Mouse (Mus musculus) ZHBTc4 (cell line): ENCODE data around the gene Fkbp6.
A peak's percentile ranks its signal among the peaks of the same experiment; 100 is the strongest.

Experiments
- DNase-seq: peaks from one replicate; pipeline ENCODE4 v3.0.0-alpha.2; 2011; ENCODE audit warnings: low read depth, low spot score

Gene Fkbp6

DNA sequence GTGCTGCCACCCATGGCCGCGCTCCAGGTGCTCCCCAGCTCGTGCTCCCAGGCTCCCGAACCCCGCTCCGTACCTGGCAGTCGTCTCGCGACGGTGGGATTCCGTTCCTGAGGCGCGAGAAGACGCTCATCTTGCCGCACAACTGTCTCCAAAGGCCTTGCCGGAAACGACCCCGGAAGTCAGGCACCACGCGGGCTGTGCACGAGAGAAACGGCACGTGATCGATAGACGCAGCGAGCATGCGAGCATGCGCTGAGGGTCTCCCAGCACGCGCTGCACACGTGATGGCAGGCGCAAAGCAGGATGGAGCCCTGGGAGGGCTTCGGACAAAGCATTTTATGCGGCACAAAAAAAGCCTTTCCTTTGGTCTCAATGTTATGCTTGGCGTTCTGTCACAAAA lies at the start of gene Fkbp6:
TSS of gene Fkbp6 (minus strand) at position 183 of the 400 bp plus-strand sequence.
- DNase-seq, result peak; percentile 73

DNA sequence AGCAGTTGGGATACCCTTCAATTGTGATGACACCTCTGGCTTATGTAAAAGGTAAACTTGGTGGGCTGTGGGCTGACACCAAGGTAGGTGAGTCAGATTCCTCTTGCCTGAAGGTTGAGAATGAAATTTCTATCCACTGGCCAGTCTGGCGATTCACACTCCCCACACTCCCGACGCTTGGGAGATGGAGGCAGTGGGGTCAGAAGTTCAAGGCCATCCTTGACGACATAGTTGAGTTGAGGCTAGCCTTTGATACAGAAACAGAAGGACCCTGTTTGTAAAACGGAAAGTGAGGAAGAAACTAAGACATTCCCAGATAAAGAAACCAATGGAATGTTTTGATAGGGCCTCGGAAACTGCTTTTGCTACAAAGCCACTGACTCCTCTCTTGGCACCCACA lies 49.5 kb upstream of the Fkbp6 start:
- no peak for DNase-seq

DNA sequence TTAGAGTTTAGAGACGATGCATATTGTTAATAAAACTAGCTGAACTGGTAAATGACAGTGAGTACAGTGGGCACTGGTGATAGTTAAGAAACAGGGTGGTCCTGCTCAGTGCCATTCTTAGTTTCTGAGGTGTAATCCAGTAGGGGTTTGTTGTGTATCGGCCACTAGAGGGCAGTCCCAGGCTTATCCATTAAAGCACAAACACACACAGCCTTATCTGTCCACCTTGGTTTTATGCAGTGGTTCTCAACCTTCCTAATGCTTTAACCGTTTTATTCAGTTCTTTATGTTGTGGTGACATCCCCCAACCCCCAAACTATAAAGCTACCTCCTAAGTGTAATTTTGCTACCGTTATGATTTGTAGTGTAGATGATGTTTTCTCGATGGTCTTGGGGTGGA lies 46.0 kb upstream of the Fkbp6 start:
- peak; percentile 78 for DNase-seq

DNA sequence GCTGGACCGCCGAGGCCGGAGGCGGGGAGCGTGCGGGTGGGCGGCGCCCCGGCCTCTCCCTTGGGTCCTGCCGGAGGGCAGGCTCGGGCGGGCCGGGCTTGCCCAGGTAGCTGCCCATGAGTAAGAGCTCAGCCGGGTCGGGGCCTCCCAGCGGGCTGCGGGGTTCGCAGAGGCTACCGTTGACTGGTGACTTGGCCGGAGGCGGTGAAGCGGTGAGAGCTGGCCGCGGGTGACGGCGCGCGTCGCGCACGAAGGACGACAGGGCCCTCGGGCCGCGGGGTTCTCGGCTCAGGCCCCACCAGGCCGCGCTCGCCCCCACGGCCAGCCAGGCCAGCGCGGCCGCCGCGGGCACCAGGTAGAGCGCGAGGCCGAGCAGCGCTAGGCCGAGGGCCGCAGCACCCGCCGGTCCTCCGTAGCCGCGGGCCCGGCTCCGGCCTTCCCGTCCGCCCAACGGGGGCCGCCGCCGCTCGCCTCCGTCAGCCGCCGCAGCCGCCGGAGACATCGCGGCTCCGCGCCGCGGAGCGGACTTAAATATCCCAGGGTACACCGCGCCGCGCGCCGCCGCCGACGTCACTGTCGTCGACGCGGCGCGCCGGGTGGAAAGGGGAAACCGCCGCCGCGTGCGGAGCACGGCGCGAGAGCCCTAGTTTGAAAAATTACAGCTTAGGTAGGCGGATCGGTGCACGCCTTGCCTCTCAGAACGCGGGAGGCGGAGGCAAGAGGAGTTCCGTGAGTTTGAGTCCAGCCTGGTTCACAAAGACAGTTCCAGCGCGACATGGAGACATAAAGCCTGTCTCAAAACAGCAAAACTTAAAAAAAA lies 44.4 kb upstream of the Fkbp6 start, which contains the start of gene Pom121:
TSS of gene Pom121 (minus strand) at position 543 of the 820 bp plus-strand sequence.
- DNase-seq, result peak; percentile 93

DNA sequence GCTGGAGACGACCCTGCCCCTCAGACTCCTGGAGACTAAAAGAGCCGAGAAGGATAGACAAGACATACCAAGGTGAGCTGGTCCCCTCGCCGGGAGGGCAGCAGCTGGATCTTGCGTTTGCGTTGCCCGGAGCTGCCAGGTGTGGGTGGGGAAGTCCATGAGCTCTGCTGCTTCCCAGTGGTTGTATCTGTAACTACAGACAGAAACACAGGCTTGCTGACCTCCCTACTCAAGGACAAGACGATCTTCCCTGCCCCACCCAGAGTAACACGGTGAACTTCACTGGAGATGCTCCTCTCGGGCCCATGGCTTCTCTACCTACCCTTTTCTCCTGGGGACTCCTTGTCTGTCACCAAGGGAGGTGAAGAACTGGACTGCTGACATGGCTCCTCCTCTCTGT lies 33.9 kb upstream of the Fkbp6 start:
- peak; percentile 53 for DNase-seq

DNA sequence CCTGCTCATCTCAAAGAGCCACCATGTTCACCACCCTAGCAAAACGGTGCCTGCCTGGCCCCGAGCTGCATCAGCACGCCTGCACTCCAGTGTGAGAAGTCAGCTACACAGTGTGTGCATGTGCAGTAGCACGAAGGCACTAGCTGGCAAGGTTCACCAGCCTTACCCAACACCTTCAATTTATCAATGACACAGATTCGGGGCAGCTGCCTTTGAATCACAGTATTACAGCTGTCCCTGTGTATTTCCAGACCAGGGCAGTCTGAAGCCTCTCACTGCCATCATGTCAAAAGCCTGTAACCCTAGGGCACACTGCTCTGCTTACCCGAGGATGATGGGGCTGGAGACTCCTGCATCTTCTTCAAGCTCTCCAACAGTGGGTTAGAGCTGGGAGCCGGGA lies 32.9 kb upstream of the Fkbp6 start:
- DNase-seq, result no peak

DNA sequence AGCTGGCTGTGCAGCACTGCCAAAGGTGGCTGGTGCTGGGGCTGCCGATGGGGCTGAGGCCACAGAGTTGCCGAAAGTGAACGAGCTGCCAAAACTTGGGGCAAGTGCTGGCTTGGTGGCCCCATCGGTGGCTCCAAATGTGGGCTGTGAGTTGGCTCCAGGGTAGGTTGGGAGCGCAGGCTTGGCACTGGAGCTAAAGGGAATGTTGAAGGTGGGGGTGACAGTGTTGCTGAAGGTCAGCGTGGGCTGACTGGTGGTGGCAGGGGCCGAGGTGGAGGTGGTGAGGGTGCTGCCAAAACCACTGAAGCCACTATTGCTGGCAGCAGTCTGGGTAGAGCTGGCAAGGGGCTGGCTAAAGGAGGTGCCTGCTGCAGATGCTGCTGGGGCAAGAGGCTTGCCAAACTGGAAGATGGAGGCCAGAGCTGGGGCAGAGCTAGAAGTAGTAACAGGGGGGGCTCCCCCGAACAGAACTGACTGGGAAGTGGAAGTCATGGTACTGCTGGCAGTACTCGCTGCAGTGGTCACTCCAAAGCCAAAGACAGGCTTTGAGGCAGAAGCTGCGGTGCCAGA lies 31.6 kb upstream of the Fkbp6 start:
- DNase-seq, result no peak

DNA sequence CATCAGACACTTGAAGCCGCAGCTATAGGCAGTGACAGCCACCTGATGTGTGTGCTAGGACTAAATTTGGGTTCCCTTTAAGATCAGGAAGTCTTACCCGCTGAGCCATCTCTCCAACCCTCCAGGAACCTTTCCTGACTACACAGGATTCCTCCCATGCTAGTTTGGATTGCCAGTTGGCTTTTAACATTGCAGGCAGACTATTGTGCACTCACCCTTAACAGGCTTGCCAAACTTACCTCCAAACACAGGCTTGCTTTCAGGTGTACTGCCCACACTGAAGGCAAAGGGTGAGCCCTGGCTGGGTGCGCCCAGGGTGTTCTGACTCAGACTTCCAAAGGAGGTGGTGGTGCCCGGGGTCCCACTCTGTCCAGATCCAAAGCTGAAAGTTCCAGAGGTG lies 30.8 kb upstream of the Fkbp6 start:
- no peak for DNase-seq

DNA sequence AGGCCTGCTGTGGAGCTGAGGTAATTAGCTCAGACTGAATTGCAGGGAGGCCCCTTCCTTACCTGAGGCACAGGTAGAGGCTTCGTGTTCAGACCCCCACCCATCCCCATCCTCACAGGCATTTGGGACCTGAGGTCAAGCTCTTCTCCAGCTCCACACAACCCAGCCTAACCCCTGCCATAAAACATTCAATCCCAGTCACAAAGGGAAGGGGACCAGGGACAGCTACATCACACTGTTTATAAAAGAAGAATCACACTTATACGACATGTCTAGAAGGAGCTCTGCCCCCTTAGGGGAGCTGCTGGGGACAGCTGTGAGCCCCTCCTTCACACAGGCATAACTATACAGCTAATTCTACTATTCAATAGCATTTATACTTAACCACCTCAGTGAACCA lies 26.5 kb upstream of the Fkbp6 start:
- DNase-seq, result no peak

DNA sequence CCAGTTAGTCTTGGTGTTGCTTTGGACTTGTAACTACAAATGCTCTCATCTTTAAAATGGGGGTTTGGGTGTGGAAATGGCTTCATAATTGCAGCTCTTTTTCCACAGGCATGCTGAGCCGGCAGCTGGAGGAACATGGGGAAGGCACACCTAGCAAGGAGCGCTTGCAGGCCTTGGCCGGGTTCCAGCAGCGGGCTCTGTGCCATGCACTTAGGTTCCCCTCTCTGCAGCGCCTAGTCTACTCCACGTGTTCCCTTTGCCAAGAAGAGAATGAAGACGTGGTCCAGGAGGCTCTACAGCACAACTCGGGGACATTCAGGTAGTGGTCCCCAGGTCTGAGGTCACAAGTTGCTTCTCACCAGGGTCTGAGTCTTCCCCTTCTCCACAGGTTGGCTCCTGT lies 25.3 kb upstream of the Fkbp6 start:
- DNase-seq, result no peak

DNA sequence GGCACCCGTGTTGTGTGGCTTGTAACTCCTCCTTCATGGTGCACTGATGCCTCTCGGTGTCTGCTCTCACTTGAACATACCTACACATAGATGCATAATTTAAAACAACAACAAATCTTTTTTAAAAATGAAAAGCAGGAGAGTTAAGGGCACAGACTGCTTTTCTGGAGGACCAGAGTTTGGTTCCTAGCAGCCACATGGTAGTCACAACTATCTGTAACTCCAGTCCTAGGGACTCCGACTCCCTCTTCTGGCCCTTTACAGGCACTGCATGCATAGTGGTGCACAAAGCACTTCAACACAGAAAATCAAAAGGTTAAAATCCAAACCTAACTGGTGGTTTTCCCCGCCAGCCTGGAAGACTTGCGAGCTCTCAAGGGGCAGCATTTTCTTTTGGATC lies 23.8 kb upstream of the Fkbp6 start:
- peak; percentile 69 for DNase-seq

DNA sequence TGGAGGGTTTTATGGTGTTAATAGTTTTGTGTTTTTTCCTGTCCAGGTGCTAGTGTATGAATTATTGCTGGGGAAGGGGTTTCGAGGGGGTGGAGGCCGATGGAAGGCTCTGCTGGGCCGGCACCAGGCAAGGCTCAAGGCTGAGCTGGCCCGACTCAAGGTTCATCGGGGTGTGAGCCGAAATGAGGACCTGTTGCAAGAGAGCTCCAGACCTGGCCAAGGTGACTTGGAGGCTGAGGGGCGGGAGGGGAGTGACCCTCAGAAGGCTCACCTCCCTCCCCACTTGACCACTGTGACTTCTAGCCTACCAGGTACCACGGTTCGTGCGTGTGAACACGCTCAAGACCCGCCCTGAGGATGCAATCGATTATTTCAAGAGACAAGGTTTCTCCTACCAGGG lies 21.4 kb upstream of the Fkbp6 start:
- DNase-seq, result no peak

DNA sequence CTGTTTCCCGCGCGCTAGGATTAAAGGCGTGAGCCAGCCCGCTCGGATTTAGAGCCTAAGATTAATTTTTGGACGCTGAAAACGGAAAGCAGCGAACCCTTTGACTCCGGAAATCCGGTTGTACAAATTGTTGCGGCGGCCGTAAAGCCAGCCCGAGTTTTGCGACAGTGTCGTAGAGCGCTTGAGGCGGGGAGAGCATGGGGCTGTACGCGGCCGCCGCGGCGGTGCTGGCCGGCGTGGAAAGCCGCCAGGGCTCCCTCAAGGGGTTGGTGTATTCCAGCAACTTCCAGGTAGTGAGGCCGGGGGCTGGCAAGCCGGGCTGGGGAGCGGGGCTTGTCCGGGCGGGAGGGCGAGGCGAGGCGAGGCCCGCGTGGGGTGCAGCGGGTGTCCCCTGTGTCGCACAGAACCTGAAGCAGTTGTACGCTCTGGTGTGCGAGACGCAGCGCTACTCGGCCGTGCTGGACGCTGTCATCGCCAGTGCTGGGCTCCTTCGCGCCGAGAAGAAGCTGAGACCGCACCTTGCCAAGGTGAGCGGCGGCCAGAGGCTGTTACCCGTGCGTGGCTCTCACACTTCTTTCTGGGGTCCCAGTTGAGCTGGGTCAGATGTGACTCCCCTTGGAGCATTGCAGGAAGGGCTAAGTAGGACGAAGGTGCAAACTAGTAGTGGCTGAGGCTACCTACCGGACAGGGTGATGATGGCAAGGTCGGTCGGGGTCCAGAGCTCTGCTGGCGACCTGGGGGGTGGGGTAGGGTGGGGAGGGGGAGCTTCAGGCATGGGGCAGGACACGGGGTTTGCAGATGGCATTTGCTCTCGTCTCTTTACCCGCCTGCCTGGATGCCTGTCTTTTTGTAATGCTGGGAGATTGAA lies 20.2 kb upstream of the Fkbp6 start, which contains the start of gene Nsun5:
TSS of gene Nsun5 (plus strand) at position 167 of the 868 bp plus-strand sequence.
- peak; percentile 98 for DNase-seq

DNA sequence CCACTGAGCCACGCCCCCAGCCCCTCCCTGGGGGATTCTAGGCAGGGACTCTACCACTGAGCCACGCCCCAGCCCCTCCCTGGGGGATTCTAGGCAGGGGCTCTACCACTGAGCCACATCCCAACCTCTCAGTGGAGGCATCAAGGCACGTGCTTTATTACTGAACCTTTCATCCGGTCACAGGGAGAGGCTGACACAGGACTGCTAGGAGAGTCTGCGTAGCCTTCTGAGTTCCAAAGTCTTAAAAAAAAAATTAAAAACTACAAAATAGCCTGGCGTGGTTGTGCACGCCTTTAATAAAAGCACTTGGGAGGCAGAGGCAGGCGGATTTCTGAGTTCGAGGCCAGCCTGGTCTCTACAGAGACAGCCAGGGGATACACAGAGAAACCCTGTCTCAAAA lies 19.4 kb upstream of the Fkbp6 start:
- DNase-seq, result peak; percentile 65

DNA sequence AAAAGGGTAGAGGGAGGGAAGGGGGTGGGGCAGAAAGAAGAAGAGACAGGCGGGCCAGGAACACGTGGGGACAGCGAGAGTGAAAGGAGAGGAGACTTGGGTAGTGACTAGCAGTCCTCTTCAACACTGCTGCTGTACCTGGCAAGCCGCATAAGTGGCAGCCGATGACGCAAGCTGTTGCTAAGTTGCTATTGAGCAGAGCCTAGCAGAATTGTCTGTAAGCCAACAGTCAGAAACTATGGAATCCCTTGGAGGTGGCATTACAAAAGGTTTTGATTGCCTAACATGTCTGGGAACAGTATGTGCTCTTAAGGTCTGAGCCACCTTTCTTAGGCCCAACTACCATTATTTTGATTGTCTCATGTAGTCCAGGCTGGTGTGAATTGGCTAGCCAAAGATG lies 18.5 kb upstream of the Fkbp6 start:
- DNase-seq, result no peak

DNA sequence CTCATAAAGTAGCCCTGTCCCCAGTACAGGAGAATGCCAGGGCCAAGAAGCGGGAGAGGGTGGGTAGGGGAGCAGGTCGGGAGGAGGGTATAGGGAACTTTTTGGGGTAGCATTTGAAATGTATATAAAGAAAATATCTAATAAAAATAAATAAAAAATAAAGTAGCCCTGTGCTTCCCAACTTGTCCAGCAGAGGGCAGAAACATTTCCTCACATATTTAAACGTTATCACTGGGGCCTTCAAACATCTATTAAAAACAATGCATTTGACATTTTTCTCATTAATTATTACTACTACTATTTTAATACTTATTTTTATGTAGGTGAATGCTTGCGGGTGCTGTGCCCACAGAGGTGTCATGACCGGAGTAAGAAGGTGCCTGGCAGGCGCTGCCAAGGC lies 18.0 kb upstream of the Fkbp6 start:
- no peak for DNase-seq

DNA sequence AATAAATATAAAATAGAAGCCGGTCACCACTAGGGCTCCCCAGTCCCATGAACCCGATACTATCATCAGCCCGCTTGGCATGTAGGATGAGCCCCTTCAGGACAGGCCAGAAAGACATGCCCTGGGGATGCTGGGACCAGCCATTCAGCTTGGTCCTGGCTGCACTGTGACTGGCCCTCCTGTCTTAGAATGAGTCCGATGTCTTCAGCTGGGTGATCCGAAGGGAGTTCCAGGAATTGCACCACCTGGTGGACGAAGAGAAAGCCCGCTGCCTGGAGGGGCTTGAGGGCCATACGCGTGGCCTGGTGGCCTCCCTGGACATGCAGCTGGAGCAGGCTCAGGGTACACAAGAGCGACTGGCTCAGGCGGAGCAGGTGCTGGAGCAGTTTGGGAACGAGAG lies 13.7 kb upstream of the Fkbp6 start:
- DNase-seq, result peak; percentile 79

DNA sequence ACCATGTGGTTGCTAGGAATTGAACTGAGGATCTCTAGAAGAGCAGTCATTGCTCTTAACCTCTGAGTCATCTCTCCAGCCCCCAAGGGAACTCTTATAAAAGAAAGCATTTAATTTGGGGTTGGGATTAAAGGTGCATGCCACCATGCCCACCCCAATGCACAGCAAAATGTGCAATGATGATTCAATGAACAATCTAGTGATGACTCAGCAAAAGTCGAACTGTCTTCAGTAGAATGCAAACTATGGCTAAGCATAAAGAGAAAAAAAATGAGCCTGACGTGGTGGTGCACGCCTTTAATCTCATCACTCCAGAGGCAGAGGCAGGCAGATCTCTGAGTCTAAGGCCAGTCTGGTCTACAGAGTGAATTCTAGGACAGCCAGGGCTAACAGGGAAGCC lies 12.7 kb upstream of the Fkbp6 start:
- no peak for DNase-seq

DNA sequence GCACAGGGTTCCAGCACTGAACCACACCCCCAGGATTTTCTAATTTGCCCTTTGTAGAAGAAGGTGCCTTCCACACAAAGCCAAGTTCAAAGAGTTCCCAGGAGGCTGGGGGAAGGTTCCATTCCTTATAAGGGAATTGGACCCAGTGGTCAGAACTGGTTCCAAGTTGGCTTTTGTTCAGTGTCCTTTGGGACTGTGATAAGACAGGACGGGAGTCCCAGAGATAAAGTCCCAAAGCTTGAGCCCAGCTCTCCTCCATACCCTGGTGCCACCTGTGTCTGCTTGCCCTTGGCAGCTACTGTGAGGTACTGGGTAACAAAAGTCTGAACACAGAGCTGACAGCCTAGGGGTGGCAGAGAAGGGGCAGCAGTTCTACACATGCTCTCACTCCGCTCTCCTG lies 9.9 kb upstream of the Fkbp6 start:
- no peak for DNase-seq

DNA sequence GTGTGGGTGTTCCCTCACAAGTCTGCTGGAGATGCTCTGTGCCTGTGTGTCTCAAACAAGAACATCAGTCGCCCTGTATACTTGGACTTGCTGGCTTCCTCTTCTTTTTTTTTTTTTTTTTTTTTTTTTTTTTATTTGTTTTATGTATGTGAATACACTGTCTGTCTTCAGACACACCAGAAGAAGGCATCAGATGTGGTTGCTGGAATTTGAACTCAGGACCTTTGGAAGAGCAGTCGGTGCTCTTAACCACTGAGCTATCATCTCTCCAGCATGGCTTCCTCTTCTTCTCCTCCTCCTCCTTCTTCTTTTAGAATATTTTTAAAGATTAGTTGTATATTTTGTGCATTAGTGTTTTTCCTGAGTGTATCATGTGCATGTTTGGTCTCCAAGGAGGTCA lies 7.7 kb upstream of the Fkbp6 start:
- no peak for DNase-seq

DNA sequence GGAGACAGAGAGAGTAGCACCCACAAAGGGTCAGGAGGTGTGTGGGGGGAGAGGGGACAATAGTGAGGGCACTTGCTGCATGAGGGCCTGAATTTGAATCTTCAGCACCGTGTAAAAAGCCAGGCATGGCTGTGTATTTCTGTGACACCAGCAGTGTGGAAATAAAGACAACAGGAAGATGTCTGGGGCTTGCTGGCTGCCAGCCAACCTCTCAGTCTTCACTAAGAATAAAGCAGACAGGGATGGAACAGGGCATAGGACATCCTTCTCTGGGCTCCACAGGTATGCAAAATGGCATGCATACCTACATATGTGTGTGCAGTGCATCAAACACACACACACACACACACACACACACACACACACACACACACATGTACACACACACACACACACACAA lies 6.2 kb upstream of the Fkbp6 start:
- no peak for DNase-seq

DNA sequence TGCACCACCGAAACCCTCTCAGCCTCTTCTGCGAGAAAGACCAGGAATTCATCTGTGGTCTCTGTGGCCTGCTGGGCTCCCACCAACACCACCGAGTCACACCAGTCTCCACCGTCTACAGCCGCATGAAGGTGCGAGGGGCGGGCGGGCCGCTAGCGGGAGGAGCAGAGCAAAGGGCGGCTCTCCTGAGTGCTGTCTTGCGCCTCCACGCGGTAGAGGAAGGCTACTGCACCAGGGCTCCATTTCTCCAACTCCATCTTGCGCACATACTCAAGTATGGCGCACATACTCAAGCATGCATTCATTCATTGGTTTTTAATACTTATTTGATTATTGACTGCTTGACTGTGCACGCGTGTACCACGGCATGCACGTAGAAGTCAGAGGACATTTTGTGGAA lies 3.7 kb upstream of the Fkbp6 start:
- peak; percentile 93 for DNase-seq
